Mouse (Mus musculus): ENCODE data around the gene Cfap99. TPM values are rescaled to one million over a fixed set of nuclear protein-coding genes. Genes with fewer than 3 reads are reported as not detected.

The Cfap99 gene
- polyA plus RNA-seq, 1 experiment from 2014 or later, result 0.09 TPM

DNA sequence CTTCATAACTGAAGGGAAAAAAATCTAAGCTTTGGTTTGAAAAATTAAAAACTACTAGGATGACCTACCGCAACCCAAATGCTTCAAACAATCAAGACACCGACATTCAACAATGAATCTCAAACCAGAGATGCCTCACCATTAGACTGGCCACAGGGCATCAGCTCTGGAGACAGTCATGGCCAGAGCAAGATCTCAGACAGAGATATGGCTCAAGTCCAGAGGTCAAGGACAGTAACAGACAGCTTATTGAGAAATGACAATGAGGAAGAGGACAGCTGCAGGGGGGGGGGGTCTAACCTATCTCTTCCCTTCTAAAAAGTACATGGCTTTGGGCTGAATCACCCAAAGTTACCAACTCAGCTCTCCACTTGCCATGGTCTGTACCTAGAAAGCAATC lies 3.1 kb upstream of the Cfap99 start:
- Histone ChIP-seq H3K27ac (ENCODE audit: low read depth, low read length) (no peak overlapping the region), H3K4me2 (ENCODE audit: low read depth, low read length) (no peak overlapping the region), H3K4me3 (ENCODE audit: low read depth, low read length) (no peak overlapping the region), H3K27me3 (ENCODE audit: control insufficient read depth, insufficient read depth, low read length) (peaks cover 9% of the 10 kb centered on the region; the same call in 1 of the 2 replicates), H3K36me3 (ENCODE audit: control insufficient read depth, insufficient read depth, low read length) (no peaks in the 10 kb centered on the region), H3K9ac (replicated peaks; ENCODE audit: low read depth, low read length) (no peak overlapping the region), H3K9me3 (ENCODE audit: control insufficient read depth, low read length) (no peaks in the 10 kb centered on the region), H3K4me1 (ENCODE audit: control insufficient read depth, insufficient read depth, low read length) (peaks cover 10% of the 10 kb centered on the region; the same call in 1 of the 2 replicates)
- 91% methylated on average over 2 of the region's 2 CpGs for WGBS
- no peak for ATAC-seq (ENCODE audit: low read depth)

DNA sequence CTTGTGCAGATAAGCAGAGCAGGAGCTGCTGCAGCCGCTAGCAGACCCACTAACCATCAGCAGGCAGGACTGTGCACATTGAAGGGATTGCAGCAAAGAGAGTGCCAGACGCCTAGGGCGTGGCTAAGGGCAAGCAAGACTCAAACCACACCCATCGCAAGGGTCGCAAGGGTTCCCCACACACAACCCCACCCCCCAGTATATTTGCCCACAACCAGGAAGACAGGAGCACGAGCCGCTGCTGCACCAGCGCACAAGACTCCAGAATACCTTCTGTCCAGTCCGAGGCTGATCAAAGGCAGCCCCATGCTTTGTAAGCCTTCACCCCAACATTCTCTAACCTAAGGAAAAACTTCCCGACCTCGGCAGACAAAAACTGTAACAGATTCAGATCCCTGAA lies 1.9 kb upstream of the Cfap99 start:
- Histone ChIP-seq H3K27ac (ENCODE audit: low read depth, low read length) (no peak overlapping the region), H3K9me3 (ENCODE audit: control insufficient read depth, low read length) (no peaks in the 10 kb centered on the region), H3K36me3 (ENCODE audit: control insufficient read depth, insufficient read depth, low read length) (no peaks in the 10 kb centered on the region), H3K4me2 (ENCODE audit: low read depth, low read length) (peak overlapping the region; percentile 90), H3K27me3 (ENCODE audit: control insufficient read depth, insufficient read depth, low read length) (peaks cover 9% of the 10 kb centered on the region; the same call in 1 of the 2 replicates), H3K4me1 (ENCODE audit: control insufficient read depth, insufficient read depth, low read length) (peaks cover 10% of the 10 kb centered on the region; the same call in 1 of the 2 replicates), H3K4me3 (ENCODE audit: low read depth, low read length) (peak overlapping the region; percentile 69), H3K9ac (replicated peaks; ENCODE audit: low read depth, low read length) (no peak overlapping the region; the same call in 1 of the 2 replicates)
- no peak for ATAC-seq (ENCODE audit: low read depth)
- WGBS, result 2% methylated on average over 11 of the region's 11 CpGs

DNA sequence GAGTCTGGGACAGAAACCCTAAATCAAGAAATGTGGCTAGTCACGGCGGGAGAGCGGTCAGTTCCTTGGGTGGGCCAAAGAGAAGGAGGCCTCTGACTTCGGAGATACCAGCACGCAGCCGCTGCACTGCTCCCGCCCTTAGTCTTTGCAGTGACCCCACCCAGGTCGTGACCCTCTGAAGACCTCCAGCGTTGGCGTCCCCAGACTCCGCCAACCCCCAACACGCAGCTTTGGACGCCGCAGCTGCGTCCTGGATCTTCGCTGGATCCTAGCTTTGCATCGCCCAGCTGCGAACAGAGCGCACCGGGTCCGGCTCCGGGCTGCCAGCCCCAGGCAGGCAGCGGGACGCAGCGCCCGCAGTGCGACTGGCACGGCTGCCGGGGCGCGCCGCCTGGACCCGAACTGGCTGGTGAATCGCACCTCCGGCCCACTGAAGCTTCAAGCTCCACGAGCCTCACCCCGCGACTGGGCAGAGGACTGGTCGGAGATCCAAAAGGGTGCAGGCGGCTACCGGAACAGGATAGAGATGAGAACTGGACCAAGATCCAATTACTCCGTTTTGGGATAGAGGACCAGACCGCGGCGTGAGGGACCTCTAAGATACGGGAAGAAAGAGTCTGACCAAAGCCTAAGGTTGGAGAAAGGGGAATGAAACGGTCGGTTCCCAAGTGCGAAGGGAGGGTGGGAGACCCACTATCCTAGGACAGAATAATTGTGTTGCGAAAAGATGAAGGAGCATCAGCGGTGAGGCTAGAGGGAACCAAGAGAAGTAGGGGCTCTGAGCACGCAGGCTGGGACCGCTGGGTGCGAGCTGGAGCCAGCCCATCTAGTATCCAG lies 1.2 kb upstream of the Cfap99 start:
- Histone ChIP-seq H3K4me2 (ENCODE audit: low read depth, low read length) (peak overlapping the region; percentile 90), H3K9ac (replicated peaks; ENCODE audit: low read depth, low read length) (peak overlapping the region; percentile 59), H3K27me3 (ENCODE audit: control insufficient read depth, insufficient read depth, low read length) (peaks cover 9% of the 10 kb centered on the region; the same call in 1 of the 2 replicates), H3K4me3 (ENCODE audit: low read depth, low read length) (peak overlapping the region; percentile 69), H3K36me3 (ENCODE audit: control insufficient read depth, insufficient read depth, low read length) (no peaks in the 10 kb centered on the region), H3K4me1 (ENCODE audit: control insufficient read depth, insufficient read depth, low read length) (peaks cover 10% of the 10 kb centered on the region; the same call in 1 of the 2 replicates), H3K9me3 (ENCODE audit: control insufficient read depth, low read length) (no peaks in the 10 kb centered on the region), H3K27ac (ENCODE audit: low read depth, low read length) (no peak overlapping the region)
- WGBS, result under 1% methylated on average over 54 of the region's 54 CpGs
- no peak for ATAC-seq (ENCODE audit: low read depth)

DNA sequence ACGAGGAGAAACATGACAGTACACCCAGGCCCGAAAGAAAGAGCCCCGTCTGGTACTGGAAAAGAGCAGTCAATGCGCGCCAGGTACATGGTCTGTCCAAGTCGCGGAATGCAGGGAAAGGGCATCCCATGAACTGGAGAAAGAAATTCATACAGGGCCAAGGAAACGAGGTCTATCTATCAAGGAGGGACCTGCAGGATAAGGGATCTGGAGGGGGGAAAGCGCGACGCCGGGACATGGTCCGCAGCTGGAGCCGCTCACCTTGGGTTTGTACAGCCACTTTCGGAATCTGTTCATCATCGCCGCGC lies 608 bp upstream of the Cfap99 start:
- Histone ChIP-seq H3K27ac (ENCODE audit: low read depth, low read length) (no peak overlapping the region), H3K4me2 (ENCODE audit: low read depth, low read length) (peak overlapping the region; percentile 90), H3K4me3 (ENCODE audit: low read depth, low read length) (peak overlapping the region; percentile 69), H3K9me3 (ENCODE audit: control insufficient read depth, low read length) (no peaks in the 10 kb centered on the region), H3K9ac (replicated peaks; ENCODE audit: low read depth, low read length) (peak overlapping the region; percentile 59), H3K27me3 (ENCODE audit: control insufficient read depth, insufficient read depth, low read length) (peaks cover 9% of the 10 kb centered on the region; the same call in 1 of the 2 replicates), H3K36me3 (ENCODE audit: control insufficient read depth, insufficient read depth, low read length) (no peaks in the 10 kb centered on the region), H3K4me1 (ENCODE audit: control insufficient read depth, insufficient read depth, low read length) (peaks cover 10% of the 10 kb centered on the region; the same call in 1 of the 2 replicates)
- under 1% methylated on average over 18 of the region's 18 CpGs for WGBS
- peak; percentile 7 for ATAC-seq (ENCODE audit: low read depth)

DNA sequence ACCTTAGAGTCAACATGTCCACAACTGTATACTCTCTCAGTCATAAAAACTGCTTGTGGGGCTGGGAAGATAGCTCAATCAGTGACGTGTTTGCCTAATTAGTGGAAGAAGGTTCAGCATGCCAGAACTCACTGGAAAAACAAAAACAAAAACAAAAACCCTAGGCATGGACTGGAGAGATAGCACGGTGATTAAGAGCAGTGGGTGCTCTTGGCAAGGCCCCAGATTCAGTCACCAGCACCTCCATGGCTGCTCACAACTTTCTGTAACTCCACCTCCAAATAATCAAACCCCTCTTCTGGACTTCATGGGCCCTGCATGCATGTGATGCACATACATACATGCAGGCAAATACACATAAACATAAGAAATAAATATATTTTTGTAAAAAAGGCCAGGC lies 886 bp downstream of the Cfap99 start:
- Histone ChIP-seq H3K4me2 (ENCODE audit: low read depth, low read length) (no peak overlapping the region), H3K9me3 (ENCODE audit: control insufficient read depth, low read length) (no peaks in the 10 kb centered on the region), H3K36me3 (ENCODE audit: control insufficient read depth, insufficient read depth, low read length) (no peaks in the 10 kb centered on the region), H3K27ac (ENCODE audit: low read depth, low read length) (no peak overlapping the region), H3K27me3 (ENCODE audit: control insufficient read depth, insufficient read depth, low read length) (peaks cover 9% of the 10 kb centered on the region; the same call in 1 of the 2 replicates), H3K4me1 (ENCODE audit: control insufficient read depth, insufficient read depth, low read length) (peaks cover 10% of the 10 kb centered on the region; the same call in 1 of the 2 replicates), H3K9ac (replicated peaks; ENCODE audit: low read depth, low read length) (no peak overlapping the region), H3K4me3 (ENCODE audit: low read depth, low read length) (no peak overlapping the region)
- 61% methylated on average over 2 of the region's 2 CpGs for WGBS
- no peak for ATAC-seq (ENCODE audit: low read depth)

DNA sequence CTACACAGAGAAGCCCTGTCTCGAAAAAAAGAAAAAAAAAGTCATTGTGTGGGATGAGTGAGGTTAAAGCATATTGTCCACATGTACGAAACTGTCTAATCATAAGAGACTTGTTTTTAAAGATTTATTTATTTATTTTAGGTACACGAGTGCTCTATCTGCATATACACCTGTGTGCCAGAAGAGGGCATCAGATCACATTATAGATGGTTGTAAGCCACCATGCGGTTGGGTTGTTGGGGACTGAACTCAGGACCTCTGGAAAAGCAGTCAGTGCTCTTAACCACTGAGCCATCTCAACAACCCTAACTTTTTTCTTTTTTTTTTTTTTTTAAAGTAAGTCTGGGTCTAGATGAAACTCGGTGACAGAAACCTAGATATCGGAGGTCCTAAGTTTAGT lies 5.0 kb downstream of the Cfap99 start:
- Histone ChIP-seq H3K27me3 (ENCODE audit: control insufficient read depth, insufficient read depth, low read length) (peaks cover 4% of the 10 kb centered on the region; the same call in 1 of the 2 replicates), H3K9me3 (ENCODE audit: control insufficient read depth, low read length) (no peaks in the 10 kb centered on the region), H3K4me3 (ENCODE audit: low read depth, low read length) (no peak overlapping the region), H3K27ac (ENCODE audit: low read depth, low read length) (no peak overlapping the region), H3K9ac (replicated peaks; ENCODE audit: low read depth, low read length) (no peak overlapping the region), H3K36me3 (ENCODE audit: control insufficient read depth, insufficient read depth, low read length) (no peaks in the 10 kb centered on the region), H3K4me1 (ENCODE audit: control insufficient read depth, insufficient read depth, low read length) (no peaks in the 10 kb centered on the region), H3K4me2 (ENCODE audit: low read depth, low read length) (no peak overlapping the region)
- WGBS, result 79% methylated on average over 6 of the region's 6 CpGs
- ATAC-seq (ENCODE audit: low read depth), result no peak

DNA sequence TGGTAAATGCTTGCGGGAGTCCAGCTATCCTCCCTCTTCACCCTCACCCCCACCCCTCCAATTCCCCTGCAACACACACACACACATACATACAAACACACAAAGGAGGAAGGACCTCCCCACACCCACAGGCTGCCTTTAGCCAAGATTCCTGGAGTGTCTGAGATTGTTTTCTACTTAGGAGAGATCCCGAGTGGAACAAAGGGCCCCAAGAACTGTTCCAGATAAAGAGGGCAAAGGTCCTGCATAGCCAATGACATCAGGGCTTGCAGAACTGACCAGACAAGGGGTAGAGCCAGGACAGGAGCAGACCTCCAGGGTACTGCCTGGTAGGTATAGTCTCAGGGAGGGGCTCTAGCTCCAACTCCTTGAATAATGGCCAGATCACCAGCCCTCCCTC lies 6.3 kb downstream of the Cfap99 start:
- Histone ChIP-seq H3K27me3 (ENCODE audit: control insufficient read depth, insufficient read depth, low read length) (no peaks in the 10 kb centered on the region), H3K9me3 (ENCODE audit: control insufficient read depth, low read length) (no peaks in the 10 kb centered on the region), H3K27ac (ENCODE audit: low read depth, low read length) (no peak overlapping the region), H3K4me3 (ENCODE audit: low read depth, low read length) (no peak overlapping the region), H3K4me1 (ENCODE audit: control insufficient read depth, insufficient read depth, low read length) (no peaks in the 10 kb centered on the region), H3K4me2 (ENCODE audit: low read depth, low read length) (no peak overlapping the region), H3K36me3 (ENCODE audit: control insufficient read depth, insufficient read depth, low read length) (no peaks in the 10 kb centered on the region), H3K9ac (replicated peaks; ENCODE audit: low read depth, low read length) (no peak overlapping the region)
- 42% methylated on average over 2 of the region's 2 CpGs for WGBS
- ATAC-seq (ENCODE audit: low read depth), result no peak

DNA sequence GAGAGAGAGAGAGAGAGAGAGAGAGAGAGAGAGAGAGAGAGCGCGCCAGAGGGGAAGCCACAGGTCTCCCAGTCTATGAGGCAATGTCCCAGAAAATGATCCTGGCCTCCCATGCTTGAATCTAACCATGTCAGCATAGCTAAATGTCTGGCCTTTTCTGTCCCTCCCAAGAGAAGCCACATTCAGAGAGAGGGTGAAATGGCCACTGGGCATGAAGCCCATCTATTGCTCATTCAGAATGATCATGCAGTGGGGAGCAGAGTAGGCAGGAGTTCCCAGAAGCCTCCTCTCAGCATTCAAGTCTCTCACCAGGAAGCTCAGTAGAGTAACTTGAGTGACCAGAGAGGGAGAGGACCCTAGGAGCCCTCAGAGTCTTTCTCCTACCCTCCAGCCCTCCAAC lies 6.7 kb downstream of the Cfap99 start:
- 86% methylated on average over 2 of the region's 2 CpGs for WGBS
- no peak overlapping the region for H3K9ac ChIP-seq (replicated peaks; ENCODE audit: low read depth, low read length)
- no peaks in the 10 kb centered on the region for H3K36me3 ChIP-seq (ENCODE audit: control insufficient read depth, insufficient read depth, low read length)
- H3K27me3 ChIP-seq (ENCODE audit: control insufficient read depth, insufficient read depth, low read length), result no peaks in the 10 kb centered on the region
- H3K4me2 ChIP-seq (ENCODE audit: low read depth, low read length), result no peak overlapping the region
- no peak for ATAC-seq (ENCODE audit: low read depth)
- no peak overlapping the region for H3K27ac ChIP-seq (ENCODE audit: low read depth, low read length)
- H3K4me3 ChIP-seq (ENCODE audit: low read depth, low read length), result no peak overlapping the region
- no peaks in the 10 kb centered on the region for H3K4me1 ChIP-seq (ENCODE audit: control insufficient read depth, insufficient read depth, low read length)
- H3K9me3 ChIP-seq (ENCODE audit: control insufficient read depth, low read length), result no peaks in the 10 kb centered on the region

DNA sequence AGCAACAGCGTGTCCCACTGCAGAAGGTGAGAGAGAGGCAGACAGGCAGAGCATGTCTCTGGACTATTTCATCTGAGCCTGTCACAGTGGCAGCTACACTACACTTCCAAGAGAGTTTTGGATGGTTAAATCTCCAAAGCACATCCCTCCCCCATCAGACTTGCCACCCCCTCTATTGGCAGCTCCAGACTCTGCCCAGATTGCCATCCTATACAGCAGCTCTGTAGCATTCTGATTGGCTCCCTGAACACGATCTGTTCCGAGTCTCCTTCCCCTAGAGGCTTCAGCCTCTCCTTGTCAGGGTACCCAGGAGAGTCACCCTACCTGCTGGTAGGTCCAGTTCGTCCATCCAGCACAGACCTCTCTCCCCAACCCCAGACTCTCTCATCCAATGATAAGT lies 9.7 kb downstream of the Cfap99 start:
- no peaks in the 10 kb centered on the region for H3K27me3 ChIP-seq (ENCODE audit: control insufficient read depth, insufficient read depth, low read length)
- H3K36me3 ChIP-seq (ENCODE audit: control insufficient read depth, insufficient read depth, low read length), result no peaks in the 10 kb centered on the region
- H3K9me3 ChIP-seq (ENCODE audit: control insufficient read depth, low read length), result no peaks in the 10 kb centered on the region
- 59% methylated on average over 4 of the region's 4 CpGs for WGBS
- H3K4me2 ChIP-seq (ENCODE audit: low read depth, low read length), result no peak overlapping the region
- no peak for ATAC-seq (ENCODE audit: low read depth)
- H3K4me1 ChIP-seq (ENCODE audit: control insufficient read depth, insufficient read depth, low read length), result no peaks in the 10 kb centered on the region
- H3K27ac ChIP-seq (ENCODE audit: low read depth, low read length), result no peak overlapping the region
- no peak overlapping the region for H3K4me3 ChIP-seq (ENCODE audit: low read depth, low read length)
- no peak overlapping the region for H3K9ac ChIP-seq (replicated peaks; ENCODE audit: low read depth, low read length)

Data from neural tube, embryonic 14.5 days (tissue).